Mouse (Mus musculus) gastrocnemius, postnatal 36 days (tissue): ENCODE data around the gene Naa30. TPM values are rescaled to one million over a fixed set of nuclear protein-coding genes. Genes with fewer than 3 reads are reported as not detected.
"Not testable (repeated sequence)": the region's sequence is repeated elsewhere in the genome, so short reads cannot be mapped to it uniquely, and the experiment has no call there.

Experiments used
- DNase-seq, 2 experiments: peaks; one replicate each; pipeline ENCODE4 v3.0.0; 2022
- intact Hi-C: fragments of 180-260 bp; cut with DNase I; formaldehyde crosslinking; loops from one replicate; pipeline ENCODE4 v1.15.1; 2025
- total RNA-seq, 2 experiments: library from RNA; stranded (reverse); gene quantifications; 2 replicates each; pipeline ENCODE4 v1.2.3; 2021

Gene Naa30
- total RNA-seq, 2 experiments from 2014 or later: 15.1 to 21.0 TPM

DNA sequence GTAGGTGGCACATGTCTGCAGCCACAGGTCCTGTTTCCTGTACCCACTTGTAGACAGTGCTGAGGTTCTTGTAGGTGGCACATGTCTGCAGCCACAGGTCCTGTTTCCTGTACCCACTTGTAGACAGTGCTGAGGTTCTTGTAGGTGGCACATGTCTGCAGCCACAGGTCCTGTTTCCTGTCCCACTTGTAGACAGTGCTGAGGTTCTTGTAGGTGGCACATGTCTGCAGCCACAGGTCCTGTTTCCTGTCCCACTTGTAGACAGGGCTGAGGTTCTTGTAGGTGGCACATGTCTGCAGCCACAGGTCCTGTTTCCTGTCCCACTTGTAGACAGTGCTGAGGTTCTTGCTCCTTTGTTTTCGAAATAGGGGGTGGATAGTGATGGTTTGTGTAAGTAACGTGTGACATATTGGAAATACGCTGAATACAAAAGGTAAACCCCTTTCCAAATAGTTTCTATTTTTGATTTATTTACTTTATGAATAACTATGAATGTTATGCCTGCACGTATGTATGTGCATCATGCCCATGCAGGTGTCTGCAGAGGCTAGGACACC is 47.5 kb downstream of the Naa30 start:
- DNase-seq, intact Hi-C loops: not testable (repeated sequence)

DNA sequence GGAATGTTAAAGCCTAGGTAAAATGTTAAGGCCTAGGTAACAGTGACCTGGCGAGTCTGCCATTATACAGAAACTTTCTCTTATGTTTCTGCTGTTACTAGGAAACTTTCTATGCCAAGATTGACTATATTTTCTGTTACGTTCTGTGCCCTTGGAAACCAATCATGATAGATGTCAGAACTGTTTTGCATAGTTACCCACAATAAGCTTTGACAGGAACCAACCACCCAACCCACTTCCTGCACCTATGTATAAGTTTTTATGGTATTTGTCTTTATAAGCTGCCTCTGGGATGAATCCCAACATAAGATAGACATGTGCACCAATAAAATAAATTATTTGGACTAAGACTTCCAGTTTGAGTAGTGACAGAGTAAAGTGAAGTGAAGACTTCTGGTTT is 49.7 kb downstream of the Naa30 start:
- intact Hi-C loops: no loop called here
- DNase-seq: no peak

DNA sequence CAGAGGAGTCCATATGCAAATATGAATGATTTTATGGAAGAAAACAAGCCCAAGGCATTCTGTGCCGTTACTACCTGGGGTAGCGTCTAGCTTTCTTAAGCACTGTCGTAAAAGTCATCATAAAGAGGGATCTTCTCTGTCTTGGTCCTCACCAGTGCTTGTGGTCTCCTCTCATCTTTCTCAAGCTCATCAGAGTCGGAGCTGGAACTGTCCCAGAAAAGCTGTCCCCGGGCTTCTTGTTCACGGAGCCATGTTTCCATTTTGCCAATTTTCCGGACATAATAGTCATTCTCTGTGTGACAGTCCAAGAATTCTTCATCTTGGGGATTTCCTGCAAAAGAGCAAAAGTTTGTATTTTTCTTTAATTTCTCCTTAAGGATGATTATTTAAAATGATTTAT is 54.4 kb downstream of the Naa30 start:
- intact Hi-C loops: no loop called here
- no peak for DNase-seq

DNA sequence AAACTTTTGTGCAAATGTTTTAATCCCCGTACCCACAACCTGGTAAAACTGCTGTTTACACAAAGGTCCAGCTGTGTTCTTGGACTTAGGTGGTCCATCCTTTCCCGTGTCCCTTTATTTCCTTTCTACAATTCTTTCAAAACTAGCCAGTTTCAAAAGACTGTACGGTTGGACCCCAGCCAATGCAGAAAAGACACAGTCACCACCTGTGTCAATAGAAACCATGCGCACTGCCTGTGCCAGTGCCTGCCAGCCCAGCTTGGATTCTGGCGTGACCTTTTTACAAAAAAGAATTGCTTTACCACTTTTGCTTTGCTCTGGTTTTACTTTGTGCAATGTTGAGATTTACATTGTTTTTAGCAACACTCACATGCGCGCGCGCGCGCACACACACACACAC is 55.0 kb downstream of the Naa30 start:
- intact Hi-C loops: no loop called here
- DNase-seq: no peak

DNA sequence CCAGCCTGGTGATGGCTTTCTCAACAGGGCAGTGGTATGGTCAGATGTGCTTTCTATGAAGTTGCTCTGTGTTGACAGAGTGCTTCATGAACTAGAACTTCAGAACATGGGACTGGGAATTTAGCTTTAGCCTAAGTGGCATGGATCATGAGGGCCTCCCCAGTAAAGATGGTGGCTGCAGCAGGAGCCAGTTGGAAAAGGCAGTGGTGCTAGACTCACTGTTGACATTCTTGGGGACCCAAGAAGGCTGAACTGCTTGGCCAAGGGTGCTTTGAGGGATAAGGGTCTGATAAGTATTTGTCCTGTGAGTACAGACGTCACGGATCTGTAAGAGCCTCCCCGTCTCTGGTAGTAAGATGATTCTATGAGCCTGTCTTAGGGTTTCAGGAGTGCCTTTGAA is 59.8 kb downstream of the Naa30 start:
- intact Hi-C loops: loop anchor here (10.0 kb wide), 1 partner anchor 503 kb away; no protein-coding TSS in a partner anchor
- DNase-seq: no peak

DNA sequence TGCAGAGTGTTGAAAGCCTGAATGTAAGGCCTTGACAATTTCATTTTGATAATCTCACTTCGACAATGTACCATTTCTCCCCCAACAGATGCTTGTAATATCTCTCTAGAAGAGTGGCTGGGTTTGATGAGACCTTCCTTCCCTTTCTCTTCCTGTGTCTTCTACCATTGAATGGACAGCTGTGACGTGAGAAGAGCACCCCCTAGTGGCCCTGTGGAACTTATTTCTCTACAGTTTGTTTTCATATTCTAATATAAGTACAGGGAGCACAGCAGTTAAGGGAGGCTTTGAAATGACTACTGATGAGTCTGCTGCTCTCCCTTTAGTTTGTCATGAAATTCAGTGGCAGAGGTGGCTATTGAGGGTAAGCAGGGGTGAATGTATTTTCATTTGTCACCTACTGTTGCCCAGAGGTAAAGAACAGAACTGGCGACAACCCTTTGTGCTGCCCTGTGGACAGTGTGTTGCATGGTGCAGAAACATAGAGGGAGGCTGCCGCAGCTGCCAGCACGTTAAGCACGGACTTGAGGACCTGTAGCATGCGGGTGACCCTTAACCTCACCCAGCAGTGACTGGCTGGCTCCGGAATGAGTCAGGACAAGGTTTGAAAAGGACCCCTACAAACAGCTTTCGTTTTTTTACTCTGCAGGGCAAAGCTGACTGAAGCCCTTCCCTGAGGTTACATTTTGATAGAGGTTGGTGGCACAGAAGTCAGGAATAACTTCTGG is 62.9 kb downstream of the Naa30 start:
- DNase-seq: no peak
- intact Hi-C loops: loop anchor here (5.0 to 10.0 kb wide), 2 partner anchors 500 to 552 kb away; no protein-coding TSS in a partner anchor

DNA sequence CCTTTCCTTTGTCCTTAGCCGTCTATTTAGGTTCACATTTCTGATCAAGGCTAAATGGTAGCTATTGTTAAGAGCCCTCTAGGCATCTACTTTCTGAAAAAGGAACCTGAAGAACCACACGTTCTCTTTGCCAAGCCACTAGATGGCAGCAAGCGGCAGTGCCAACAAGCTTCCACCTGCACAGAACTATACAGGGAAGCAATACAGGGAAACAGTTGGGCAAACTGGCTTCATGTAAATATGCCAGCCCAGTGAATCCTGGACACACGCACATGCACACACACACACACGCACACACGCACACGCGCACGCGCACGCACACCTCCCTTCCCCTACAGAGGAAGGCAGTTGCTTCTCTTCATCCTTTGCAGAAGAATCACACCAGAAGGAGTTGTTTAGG is 66.2 kb downstream of the Naa30 start:
- intact Hi-C loops: loop anchor here (5.0 to 10.0 kb wide), 2 partner anchors 497 to 549 kb away; no protein-coding TSS in a partner anchor
- peak in 1 of 2 experiments; percentile 14 for DNase-seq

Other genes starting within 250 kb of the Naa30 start
- 1 to 10 TPM; 8.1 to 9.8 TPM for gene Ap5m1, start 106.1 kb upstream of the Naa30 start, total RNA-seq
- 10 to 100 TPM; 16.8 to 18.0 TPM for gene Exoc5, start 105.6 kb upstream of the Naa30 start, total RNA-seq
- gene ccdc198, start 73.2 kb downstream of the Naa30 start, total RNA-seq: not detected